14 mouse cellular contexts compared by ENCODE assay signal in the genomic region with DNA sequence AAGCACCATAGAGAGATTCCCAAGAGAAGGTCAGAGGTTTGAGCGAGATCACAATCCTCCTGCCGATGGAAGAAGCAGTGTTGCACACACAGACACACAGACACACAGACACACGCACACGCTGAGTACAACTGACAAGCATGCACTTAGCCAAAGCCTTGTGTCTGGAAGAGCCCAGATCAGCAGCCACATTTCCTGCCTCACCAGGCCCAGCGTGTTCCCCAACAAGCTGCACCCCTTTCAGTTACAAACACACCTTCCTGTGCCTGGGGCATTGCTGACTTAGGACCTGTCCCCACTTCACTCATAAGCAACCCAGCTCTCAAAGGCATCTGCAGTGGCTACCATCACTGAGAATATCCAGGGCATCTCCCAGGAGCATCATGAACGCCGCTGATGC. TPM values are rescaled to one million over a fixed set of nuclear protein-coding genes. Genes with fewer than 3 reads are reported as not detected.
A peak's percentile ranks its signal among the peaks of the same experiment; 100 is the strongest.
DNase-seq lines count a peak whose midpoint lies in the region; ATAC-seq and TF ChIP-seq lines count a peak whose summit lies in the region.
"Had no signal": no experiment of that assay in that cellular context is flagged by ENCODE, and none has a peak within 500 bp of the region (broad histone marks: within the 10 kb centered on the region; RNA-seq: fewer than 3 reads in every experiment).

No protein-coding gene starts in this region.

- peak overlapping the region; percentile 54 for H3K27ac ChIP-seq in forebrain, embryonic 12.5 days
- no peak overlapping the region for H3K27ac ChIP-seq in forebrain, postnatal 0 days (ENCODE audit: low read depth, low read length)
- H3K27ac ChIP-seq in midbrain, embryonic 10.5 days (replicated peaks): peak overlapping the region; percentile 61; the same call in 1 of the 2 replicates
- H3K27ac ChIP-seq in midbrain, embryonic 14.5 days (replicated peaks; ENCODE audit: low read depth, low read length): no peak overlapping the region
- 0 out of 2 replicates have a peak overlapping the region, but pooled peaks have one; percentile 5 for H3K27ac ChIP-seq in forebrain, embryonic 16.5 days (ENCODE audit: low read length)
- H3K27ac ChIP-seq: heart, adult 2 months; heart, embryonic 15.5 days; liver, embryonic 12.5 days; stomach, embryonic 15.5 days had no signal

- no peak for TF ChIP-seq CTCF in forebrain, postnatal 0 days (IDR thresholded peaks at IDR 0.05; ENCODE audit: low read depth)

- peak overlapping the region; percentile 1; the same call in 1 of the 2 replicates for H3K4me2 ChIP-seq in forebrain, embryonic 12.5 days
- no peak overlapping the region for H3K4me2 ChIP-seq in forebrain, postnatal 0 days (ENCODE audit: low read depth)
- H3K4me2 ChIP-seq in midbrain, embryonic 14.5 days (ENCODE audit: low read length): no peak overlapping the region
- H3K4me2 ChIP-seq in forebrain, embryonic 16.5 days (ENCODE audit: low read length): no peak overlapping the region
- H3K4me2 ChIP-seq: heart, embryonic 15.5 days; liver, embryonic 12.5 days; lung, embryonic 14.5 days; stomach, embryonic 15.5 days had no signal

- intact Hi-C loops in left cerebral cortex, postnatal 36 days (cut with DNase I): loop anchor here (5.0 kb wide), 2 partner anchors 76 to 159 kb away; a partner anchor contains a TSS
- intact Hi-C loops in heart, postnatal 25 days (cut with DNase I): loop anchor here (5.0 kb wide), 1 partner anchor 374 kb away; no protein-coding TSS in a partner anchor

- WGBS in forebrain, embryonic 12.5 days: 63% methylated on average over 7 of the region's 7 CpGs
- WGBS in forebrain, postnatal 0 days: 52% methylated on average over 7 of the region's 7 CpGs
- WGBS in midbrain, embryonic 10.5 days: 78% methylated on average over 7 of the region's 7 CpGs
- 57% methylated on average over 7 of the region's 7 CpGs for WGBS in midbrain, embryonic 14.5 days
- WGBS in forebrain, embryonic 16.5 days: 50% methylated on average over 7 of the region's 7 CpGs

- no peaks in the 10 kb centered on the region for H3K36me3 ChIP-seq in forebrain, embryonic 12.5 days (replicated peaks)
- H3K36me3 ChIP-seq in forebrain, postnatal 0 days (ENCODE audit: insufficient read depth): peaks cover 8% of the 10 kb centered on the region; the same call in 1 of the 2 replicates
- peaks cover 5% of the 10 kb centered on the region; the same call in 1 of the 2 replicates for H3K36me3 ChIP-seq in midbrain, embryonic 10.5 days
- no peaks in the 10 kb centered on the region for H3K36me3 ChIP-seq in midbrain, embryonic 14.5 days (ENCODE audit: control insufficient read depth, insufficient read depth, low read length)
- H3K36me3 ChIP-seq in forebrain, embryonic 16.5 days (ENCODE audit: control insufficient read depth, insufficient read depth): no peaks in the 10 kb centered on the region; the same call in 1 of the 2 replicates
- H3K36me3 ChIP-seq: heart, embryonic 15.5 days; stomach, embryonic 15.5 days had no signal

- H3K9ac ChIP-seq in forebrain, embryonic 12.5 days: no peak overlapping the region
- H3K9ac ChIP-seq in forebrain, postnatal 0 days: no peak overlapping the region
- no peak overlapping the region for H3K9ac ChIP-seq in midbrain, embryonic 14.5 days (replicated peaks; ENCODE audit: low read length)
- H3K9ac ChIP-seq in forebrain, embryonic 16.5 days (replicated peaks; ENCODE audit: low read depth, low read length): no peak overlapping the region
- H3K9ac ChIP-seq: heart, embryonic 15.5 days; liver, embryonic 12.5 days; lung, embryonic 14.5 days; stomach, embryonic 15.5 days had no signal

- no peak for DNase-seq in forebrain, postnatal 0 days
- no peak for DNase-seq in midbrain, embryonic 10.5 days (ENCODE audit: low spot score)
- DNase-seq in midbrain, embryonic 14.5 days: no peak
- DNase-seq in thymus, postnatal 25 days: peak; percentile 35
- DNase-seq in left cerebral cortex, postnatal 36 days (ENCODE audit: low spot score in 2 of 2): no peak
- DNase-seq in heart, postnatal 25 days (ENCODE audit: low spot score): no peak
- DNase-seq: gastrocnemius, postnatal 10 days had no signal

- H3K4me3 ChIP-seq in forebrain, embryonic 12.5 days (replicated peaks): no peak overlapping the region
- H3K4me3 ChIP-seq in forebrain, postnatal 0 days (ENCODE audit: low read depth, low read length): no peak overlapping the region
- no peak overlapping the region for H3K4me3 ChIP-seq in midbrain, embryonic 10.5 days
- H3K4me3 ChIP-seq in midbrain, embryonic 14.5 days (replicated peaks; ENCODE audit: low read depth, low read length): no peak overlapping the region
- no peak overlapping the region for H3K4me3 ChIP-seq in forebrain, embryonic 16.5 days (replicated peaks; ENCODE audit: low read length)
- H3K4me3 ChIP-seq: heart, adult 2 months; heart, embryonic 15.5 days; liver, embryonic 12.5 days; stomach, embryonic 15.5 days had no signal

- no peaks in the 10 kb centered on the region for H3K9me3 ChIP-seq in forebrain, embryonic 12.5 days
- no peaks in the 10 kb centered on the region for H3K9me3 ChIP-seq in forebrain, postnatal 0 days (ENCODE audit: low read length)
- H3K9me3 ChIP-seq in midbrain, embryonic 10.5 days (replicated peaks): no peaks in the 10 kb centered on the region
- no peaks in the 10 kb centered on the region for H3K9me3 ChIP-seq in midbrain, embryonic 14.5 days (ENCODE audit: control insufficient read depth, low read length)
- H3K9me3 ChIP-seq in forebrain, embryonic 16.5 days (ENCODE audit: control insufficient read depth, low read length): no peaks in the 10 kb centered on the region
- H3K9me3 ChIP-seq: heart, embryonic 15.5 days; liver, embryonic 12.5 days; stomach, embryonic 15.5 days had no signal

- no peak for ATAC-seq in forebrain, embryonic 12.5 days (ENCODE audit: low FRiP score)
- no peak for ATAC-seq in forebrain, postnatal 0 days
- ATAC-seq in midbrain, embryonic 14.5 days (ENCODE audit: low FRiP score, low TSS enrichment): no peak
- no peak for ATAC-seq in forebrain, embryonic 16.5 days
- ATAC-seq: liver, embryonic 12.5 days had no signal

- peaks cover 55% of the 10 kb centered on the region for H3K4me1 ChIP-seq in forebrain, embryonic 12.5 days
- H3K4me1 ChIP-seq in forebrain, postnatal 0 days (ENCODE audit: insufficient read depth): peaks cover 26% of the 10 kb centered on the region
- peaks cover 64% of the 10 kb centered on the region for H3K4me1 ChIP-seq in midbrain, embryonic 10.5 days
- peaks cover 32% of the 10 kb centered on the region for H3K4me1 ChIP-seq in midbrain, embryonic 14.5 days (ENCODE audit: control insufficient read depth, insufficient read depth, low read length)
- peaks cover 36% of the 10 kb centered on the region for H3K4me1 ChIP-seq in forebrain, embryonic 16.5 days (replicated peaks; ENCODE audit: control insufficient read depth, insufficient read depth, low read length)

- H3K27me3 ChIP-seq in forebrain, embryonic 12.5 days: peaks cover 45% of the 10 kb centered on the region
- H3K27me3 ChIP-seq in forebrain, postnatal 0 days (ENCODE audit: insufficient read depth, low read length): no peaks in the 10 kb centered on the region
- H3K27me3 ChIP-seq in midbrain, embryonic 10.5 days (ENCODE audit: low read depth, poor library complexity, severe bottlenecking): peaks cover 41% of the 10 kb centered on the region
- no peaks in the 10 kb centered on the region for H3K27me3 ChIP-seq in midbrain, embryonic 14.5 days (ENCODE audit: control insufficient read depth, insufficient read depth, low read length)
- 0 out of 2 replicates have a peak, but pooled peaks cover 3% of the 10 kb centered on the region for H3K27me3 ChIP-seq in forebrain, embryonic 16.5 days (replicated peaks; ENCODE audit: control insufficient read depth, insufficient read depth, low read length)
- H3K27me3 ChIP-seq: heart, embryonic 15.5 days; stomach, embryonic 15.5 days had no signal

RNA-seq across cellular contexts. Expression of a gene that starts 25.8 kb away (rescaled TPM):
- polyA plus RNA-seq in forebrain, embryonic 12.5 days (2016; fragmentation: Nextera tagmentation; extraction: Ambion mirVana): 10.9 and 13.1 TPM in 2 replicates
- 6.2 and 6.9 TPM in 2 replicates for total RNA-seq in forebrain, postnatal 0 days (2014; rRNA removed)
- polyA plus RNA-seq in forebrain, postnatal 0 days (2015; fragmentation: Nextera tagmentation; extraction: Ambion mirVana): 10.0 and 11.5 TPM in 2 replicates
- 13.4 and 13.9 TPM in 2 replicates for polyA plus RNA-seq in midbrain, embryonic 10.5 days (2016; fragmentation: Nextera tagmentation; extraction: Ambion mirVana)
- 13.0 and 16.7 TPM in 2 replicates for polyA plus RNA-seq in midbrain, embryonic 14.5 days (2014; fragmentation: Nextera tagmentation; extraction: Ambion mirVana)
- 12.0 and 12.5 TPM in 2 replicates for polyA plus RNA-seq in forebrain, embryonic 16.5 days (2015; fragmentation: Nextera tagmentation; extraction: Ambion mirVana)
- 10 to 100 TPM; 33.4 to 34.7 TPM for total RNA-seq in left cerebral cortex, postnatal 36 days (2021)
- total RNA-seq in heart, postnatal 25 days (2021): 10 to 100 TPM; 27.6 to 31.7 TPM

Comparison
In these comparisons a context has a peak if more than half of its experiments do, and no peak if none do; other contexts are left out.
1. H3K27ac ChIP-seq: peak in forebrain, embryonic 12.5 days (single experiment), midbrain, embryonic 10.5 days (single experiment) and forebrain, embryonic 16.5 days (single experiment); none in forebrain, postnatal 0 days (single experiment) and midbrain, embryonic 14.5 days (single experiment).